Mouse (Mus musculus): Measurements from ENCODE around the gene Sept9.
A peak's percentile ranks its signal among the peaks of the same experiment; 100 is the strongest.
"Not testable (repeated sequence)": the region's sequence is repeated elsewhere in the genome, so short reads cannot be mapped to it uniquely, and the experiment has no call there.

The Sept9 gene

DNA sequence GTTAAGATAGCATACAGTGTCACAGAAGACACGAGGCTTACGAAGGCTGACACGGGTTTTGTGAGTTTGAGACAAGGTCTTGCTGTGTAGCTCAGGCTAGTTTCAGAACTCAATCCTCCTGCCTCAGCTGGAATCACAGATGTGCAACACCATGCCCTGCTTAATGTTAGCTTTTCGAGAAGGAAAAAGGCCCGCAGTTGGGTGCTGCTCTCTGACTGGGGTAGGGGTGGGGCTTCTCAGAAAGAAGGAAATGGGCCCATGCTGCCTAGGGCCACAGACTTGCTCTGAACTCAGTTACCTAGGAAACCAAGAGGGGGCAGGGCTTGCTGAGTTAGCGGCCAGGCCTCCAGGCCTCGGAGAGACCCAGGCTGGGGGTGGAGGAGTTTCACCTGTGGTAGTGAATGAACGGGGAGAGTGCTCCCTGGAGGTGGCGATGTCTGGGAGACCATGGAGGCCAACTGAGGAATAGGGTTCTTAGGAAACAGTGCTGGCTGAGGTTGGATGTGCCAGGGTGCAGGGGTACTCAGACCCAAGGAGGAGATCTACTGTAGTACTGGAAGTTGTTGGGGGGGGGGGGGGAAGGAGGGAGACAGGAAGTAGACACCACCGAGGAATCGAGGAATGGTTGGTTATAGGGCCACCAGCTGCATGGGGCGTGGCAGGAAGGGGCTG, 126.1 kb downstream of the Sept9 start:
- DNase-seq (ENCODE audit: low spot score in 2 of 2): peak in 1 of 2 experiments; percentile 41

GRCm38 (mm10) chr11:117326140-117326725, 126.8 kb downstream of the Sept9 start:
- DNase-seq (ENCODE audit: low spot score in 2 of 2): peak in 1 of 2 experiments; percentile 57

- DNase-seq (ENCODE audit: low spot score in 2 of 2): no peak
Observed at GRCm38 (mm10) chr11:117326867-117327600, 127.6 kb downstream of the Sept9 start.

GRCm38 (mm10) chr11:117327633-117328032, 128.2 kb downstream of the Sept9 start:
- no peak for DNase-seq (ENCODE audit: low spot score in 2 of 2)

DNA sequence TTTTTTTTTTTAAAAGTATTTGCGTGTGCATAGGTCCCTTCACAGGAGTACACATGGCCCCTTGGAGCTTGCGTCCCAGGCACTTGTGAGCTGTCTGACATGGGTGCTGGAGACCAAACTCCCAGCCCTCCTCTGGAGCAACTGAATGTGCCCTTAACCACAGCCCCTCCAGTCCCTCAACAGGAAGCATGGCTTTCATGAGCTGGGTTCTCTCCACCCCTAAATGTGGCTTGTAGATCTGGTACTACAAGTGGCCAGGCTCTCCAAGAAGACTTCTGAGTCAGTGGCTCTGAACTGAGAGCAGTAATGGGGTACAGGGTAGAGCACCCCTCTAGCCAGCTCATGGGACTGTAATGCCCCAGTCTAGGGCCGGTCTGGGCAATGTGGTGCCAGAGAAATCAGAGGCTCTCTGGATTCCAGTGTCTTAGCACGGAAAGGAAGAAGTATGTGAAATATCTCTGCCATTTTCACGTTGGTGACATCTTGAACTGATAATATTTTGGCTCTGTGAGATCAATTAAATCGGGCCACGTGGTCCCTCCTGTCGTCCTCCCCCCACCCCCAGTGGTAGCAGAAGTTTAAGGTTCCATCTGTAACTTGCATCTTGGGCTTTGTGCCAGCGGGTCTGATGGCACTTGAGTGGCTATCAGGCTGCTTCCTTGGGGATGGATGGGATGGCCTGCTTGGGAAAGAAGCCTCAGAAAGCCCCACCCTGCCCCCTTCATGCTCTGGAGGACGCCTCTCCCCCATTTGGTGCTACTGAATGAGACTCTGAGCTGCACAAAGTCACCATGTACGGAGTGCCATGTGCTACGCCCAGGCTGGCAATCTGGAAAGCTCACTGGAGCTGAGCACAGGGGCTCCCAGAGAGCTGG, 130.9 kb downstream of the Sept9 start:
- no peak for DNase-seq (ENCODE audit: low spot score in 2 of 2)

GRCm38 (mm10) chr11:117330951-117331254, 131.4 kb downstream of the Sept9 start:
- DNase-seq (ENCODE audit: low spot score in 2 of 2): no peak

DNA sequence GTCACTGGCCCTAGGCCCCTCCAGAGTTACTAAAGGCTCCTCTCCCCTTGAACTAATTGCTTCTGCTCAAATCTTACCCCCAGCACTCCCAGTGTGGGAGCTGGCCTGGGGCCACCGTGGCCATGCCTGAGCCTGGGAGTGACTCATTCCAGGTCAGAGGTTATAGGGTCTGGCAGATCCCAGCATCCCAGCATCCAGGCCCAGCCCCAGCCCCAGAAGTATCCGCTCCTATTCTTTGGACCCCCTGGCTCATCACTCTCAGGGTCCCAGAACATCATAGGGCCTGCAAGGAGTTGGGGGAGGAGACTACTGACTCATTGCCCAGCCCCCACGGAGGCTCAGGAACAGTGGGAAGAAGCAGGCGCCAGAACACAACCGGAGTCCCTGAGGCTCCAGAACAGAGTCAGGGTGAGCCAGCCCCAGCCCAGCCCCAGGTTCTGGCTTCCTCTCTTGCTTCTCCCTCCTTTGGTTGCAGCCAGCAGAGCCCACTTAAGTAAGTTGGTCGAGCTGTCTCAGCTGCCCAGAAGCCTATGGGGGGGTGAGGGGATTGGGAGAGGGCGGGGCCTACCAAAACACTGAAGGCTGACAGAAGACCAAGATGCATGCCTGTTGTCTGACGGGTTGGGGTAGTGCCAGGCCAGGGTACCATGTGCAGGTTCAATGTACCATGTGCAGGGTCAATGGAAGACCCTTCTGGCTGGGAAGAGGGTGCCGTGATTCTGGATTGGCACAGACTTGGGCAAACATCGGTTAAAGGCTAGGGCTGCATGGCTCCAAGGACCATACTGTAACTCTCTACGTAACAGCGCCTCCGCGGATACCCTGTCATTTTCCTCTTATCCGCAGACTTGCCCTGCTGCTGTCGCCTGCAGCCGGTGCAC, 132.1 kb downstream of the Sept9 start:
- peak in 1 of 2 experiments; percentile 57 for DNase-seq (ENCODE audit: low spot score in 2 of 2)

DNA sequence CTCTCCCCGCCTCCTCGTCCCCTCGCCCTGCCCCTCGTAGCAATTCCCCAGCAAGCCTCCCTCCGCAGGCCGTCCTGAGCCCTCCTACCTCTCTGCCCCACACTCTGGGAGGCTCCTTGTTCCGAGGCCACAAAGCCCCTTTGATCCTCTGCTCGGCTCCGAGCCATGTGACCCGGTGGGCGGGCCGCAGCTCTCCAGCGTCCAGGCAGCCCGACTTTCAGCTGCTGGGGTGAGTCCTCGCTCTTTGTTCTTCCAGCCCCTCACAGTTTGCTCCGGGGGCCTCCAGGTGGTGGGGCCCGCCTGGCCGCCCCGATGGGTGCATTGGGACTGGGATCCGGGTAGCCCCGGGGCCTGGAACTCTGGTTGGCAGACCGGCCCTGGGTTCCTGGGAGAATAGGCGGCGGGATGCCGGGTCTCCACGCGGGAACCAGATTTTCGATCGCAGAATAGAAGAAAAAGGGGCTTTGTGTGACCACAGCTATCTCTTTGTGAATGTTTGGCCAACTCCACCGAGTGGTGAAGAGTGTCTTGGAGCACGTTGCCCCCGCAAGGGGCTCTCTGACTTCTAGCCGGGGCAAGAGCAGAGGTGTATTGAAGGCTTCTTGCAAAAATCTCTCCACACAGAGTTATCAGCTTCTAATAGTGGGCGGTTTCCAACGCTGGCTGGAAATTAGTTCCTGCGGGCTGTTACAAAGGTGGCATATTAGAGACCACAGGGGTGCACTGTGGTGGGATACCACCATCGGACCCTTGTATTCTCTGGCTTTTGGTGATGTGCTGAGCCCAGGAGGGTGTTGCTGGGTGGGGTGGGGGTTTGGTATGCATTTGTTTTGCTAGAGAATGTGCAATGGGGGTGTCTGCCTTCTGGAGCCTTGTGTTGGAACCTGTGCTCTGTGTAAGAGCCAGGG, 133.0 kb downstream of the Sept9 start:
- DNase-seq (ENCODE audit: low spot score in 2 of 2): peak in 1 of 2 experiments; percentile 53

- DNase-seq (ENCODE audit: low spot score in 2 of 2): no peak
Observed at GRCm38 (mm10) chr11:117333150-117333715, 133.8 kb downstream of the Sept9 start.

GRCm38 (mm10) chr11:117334101-117334500, 134.6 kb downstream of the Sept9 start:
- DNase-seq (ENCODE audit: low spot score in 2 of 2): no peak

GRCm38 (mm10) chr11:117335146-117335545, 135.7 kb downstream of the Sept9 start:
- DNase-seq (ENCODE audit: low spot score in 2 of 2): no peak

DNA sequence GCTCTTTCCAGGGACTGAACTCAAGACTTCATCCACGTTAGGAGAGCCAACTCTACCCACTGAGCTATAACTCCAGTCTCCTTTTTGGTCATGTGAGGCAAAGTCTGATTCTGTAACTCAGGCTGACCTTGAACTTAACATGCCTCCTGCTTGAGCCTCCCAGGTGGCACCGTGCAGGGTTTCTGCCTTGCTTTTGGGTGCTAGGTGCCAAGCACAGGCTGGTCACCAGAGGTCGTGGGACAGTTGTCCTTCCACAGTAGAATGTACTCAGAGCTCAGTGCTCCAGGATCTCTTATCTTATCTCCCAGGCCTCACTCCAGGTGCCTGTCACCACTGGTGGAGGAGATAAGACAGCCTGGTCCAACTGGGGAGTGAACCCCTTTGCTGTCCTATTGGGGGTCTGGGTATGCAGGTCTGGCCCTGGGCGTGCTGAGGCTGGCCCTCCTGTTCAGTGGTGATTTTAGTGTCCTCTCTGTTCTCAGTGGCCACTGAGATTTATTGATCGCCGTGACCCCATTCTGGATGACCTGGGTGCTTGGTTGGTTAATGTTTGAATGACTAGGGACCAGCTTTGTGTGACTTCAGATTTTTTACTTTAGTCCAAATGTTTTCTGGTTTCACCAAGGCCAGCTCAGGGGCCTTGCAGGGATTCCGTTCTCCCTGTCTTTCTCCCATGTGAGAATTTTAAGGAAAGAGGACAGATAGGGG, 136.8 kb downstream of the Sept9 start:
- no peak for DNase-seq (ENCODE audit: low spot score in 2 of 2)

DNA sequence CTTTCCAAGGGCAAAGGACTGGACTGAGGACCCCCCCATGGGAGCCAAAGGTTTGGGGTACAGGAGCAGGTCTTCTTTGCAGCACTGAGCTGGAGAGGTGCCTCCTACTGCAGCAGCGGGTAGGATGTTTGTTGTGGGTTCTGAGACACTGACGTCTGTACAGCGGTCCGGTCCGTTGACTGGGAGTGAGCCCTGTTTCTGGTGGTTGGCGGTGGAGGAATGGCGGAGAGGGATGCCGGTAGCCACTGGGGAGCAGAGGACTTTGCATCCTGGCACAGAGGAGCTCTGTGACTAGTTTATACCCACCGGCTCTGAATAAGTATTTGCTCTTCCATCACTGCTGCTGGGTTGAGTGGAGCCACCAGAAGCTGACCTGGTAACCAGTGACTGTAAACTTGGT, 138.3 kb downstream of the Sept9 start:
- DNase-seq (ENCODE audit: low spot score in 2 of 2): no peak

DNA sequence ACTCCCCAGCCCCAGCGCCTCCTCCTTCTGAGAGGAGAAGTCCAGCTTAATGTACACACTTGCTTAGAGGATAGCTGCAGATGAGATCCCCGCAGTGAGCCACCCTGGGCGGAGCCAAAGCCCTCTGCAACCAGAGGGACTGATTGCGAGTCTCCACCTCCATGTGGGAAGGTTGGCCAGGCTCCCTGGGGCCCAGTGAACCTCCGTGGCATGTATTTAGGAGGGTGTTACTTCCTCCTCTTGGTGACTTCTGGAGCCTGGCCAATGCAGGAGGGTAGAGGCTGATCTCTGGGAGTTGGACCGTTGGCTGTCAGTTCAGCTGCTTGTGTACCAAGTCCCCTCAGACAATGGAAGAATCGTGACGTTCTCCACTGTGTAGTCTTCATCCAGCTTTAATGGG, 139.0 kb downstream of the Sept9 start:
- DNase-seq (ENCODE audit: low spot score in 2 of 2): no peak

GRCm38 (mm10) chr11:117339050-117339449, 139.6 kb downstream of the Sept9 start:
- no peak for DNase-seq (ENCODE audit: low spot score in 2 of 2)

DNA sequence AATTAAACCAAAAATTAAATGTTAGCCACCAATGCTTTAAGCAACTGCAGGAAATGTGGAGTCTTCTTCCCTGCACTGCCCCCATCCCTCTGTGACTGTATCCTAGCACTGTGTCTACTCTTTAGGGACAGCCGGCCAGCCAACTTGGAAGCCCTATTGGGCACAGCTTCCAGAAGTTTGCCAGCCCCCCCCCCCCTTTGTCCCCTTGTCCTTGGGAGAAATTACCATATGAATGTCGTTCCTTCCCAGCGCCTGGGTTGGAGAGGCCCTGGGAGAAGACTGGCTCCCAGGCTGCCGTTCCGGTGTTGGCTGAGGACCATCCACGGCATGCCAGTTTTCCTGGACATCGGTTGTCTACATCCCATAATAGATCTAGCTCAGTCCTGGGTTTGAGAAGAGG, 141.8 kb downstream of the Sept9 start:
- no peak for DNase-seq (ENCODE audit: low spot score in 2 of 2)

GRCm38 (mm10) chr11:117342076-117342475, 142.6 kb downstream of the Sept9 start:
- DNase-seq (ENCODE audit: low spot score in 2 of 2): no peak

GRCm38 (mm10) chr11:117342490-117342889, 143.0 kb downstream of the Sept9 start:
- DNase-seq (ENCODE audit: low spot score in 2 of 2): not testable (repeated sequence)

DNA sequence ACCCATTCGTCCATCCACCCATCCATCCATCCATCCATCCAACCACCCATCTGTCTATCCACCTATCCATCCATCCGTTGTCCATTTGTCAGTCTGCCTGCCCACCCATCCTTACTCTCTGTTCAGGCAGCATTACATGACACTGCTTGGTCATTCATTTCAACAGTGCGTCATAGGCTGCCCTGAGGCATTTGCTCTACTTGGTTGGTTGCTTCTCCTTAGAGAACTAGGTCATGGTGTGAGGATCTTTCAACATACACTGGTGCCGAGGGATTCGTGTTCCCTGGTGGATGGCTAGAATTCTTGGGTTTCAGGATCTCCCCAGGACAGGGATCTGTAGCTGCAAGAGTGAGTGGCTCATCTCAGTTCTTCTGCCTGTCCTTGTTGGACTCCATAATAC, 144.3 kb downstream of the Sept9 start:
- DNase-seq (ENCODE audit: low spot score in 2 of 2): no peak

All from heart, adult 9 months (tissue).